Mouse (Mus musculus): Measurements from ENCODE around the gene Ptprm.

Ptprm gene

DNA sequence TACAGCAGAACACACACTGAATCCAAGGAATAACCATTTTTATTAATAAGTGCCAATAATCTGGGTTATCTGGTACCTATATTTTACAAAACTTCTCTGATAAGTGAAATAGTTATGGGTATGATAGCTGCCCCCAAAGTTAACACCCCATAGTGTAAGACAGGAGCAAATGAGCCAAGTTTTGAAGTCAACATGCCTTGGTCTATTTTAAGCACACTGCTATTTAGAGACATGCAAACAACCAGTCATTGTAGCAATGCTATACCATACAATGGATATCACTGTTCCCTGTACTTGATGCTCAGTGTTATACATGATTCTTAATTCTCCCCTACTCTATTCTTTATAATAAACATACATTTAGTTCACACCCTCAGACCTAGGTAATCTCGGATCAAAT is 366.2 kb downstream of the Ptprm start:
- no peak for DNase-seq (ENCODE audit: low read depth, low spot score)

DNA sequence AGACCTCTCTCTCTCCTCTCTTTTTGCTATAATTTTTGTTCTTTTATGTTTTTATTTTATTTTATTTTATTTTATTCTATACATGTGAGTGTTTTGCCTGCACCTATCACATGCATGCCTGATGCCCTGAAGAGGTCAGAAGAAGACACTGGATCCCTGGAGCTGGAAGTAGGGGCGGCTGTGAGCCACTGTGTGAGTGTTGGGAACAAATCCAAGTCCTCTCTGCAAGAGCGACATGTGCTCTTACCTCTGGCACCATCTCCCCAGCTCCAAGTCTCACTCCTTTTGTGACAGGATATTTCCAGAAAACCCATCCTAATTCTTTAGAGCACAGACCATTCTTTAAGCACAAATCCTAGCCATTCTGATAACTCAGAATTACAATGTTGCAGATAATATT is 372.6 kb downstream of the Ptprm start:
- no peak for DNase-seq (ENCODE audit: low read depth, low spot score)

DNA sequence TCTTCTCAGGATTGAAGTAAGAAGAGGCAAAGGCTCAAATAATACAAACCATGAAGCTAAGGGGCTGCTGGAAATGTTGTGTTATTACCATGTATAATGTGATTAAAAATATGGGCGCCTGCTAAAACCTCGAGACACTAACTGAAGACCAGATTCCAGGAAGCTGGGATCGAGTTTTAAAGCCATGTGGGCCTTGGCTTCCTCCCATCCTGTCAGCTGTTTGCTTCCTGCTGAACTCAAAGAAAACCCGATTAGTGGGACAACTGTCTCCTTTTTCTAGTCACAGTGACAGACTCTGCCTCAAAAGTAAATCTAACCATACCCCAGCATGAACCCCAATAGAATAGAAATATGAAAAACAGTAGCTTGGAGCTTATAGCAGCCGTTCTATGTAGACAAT is 374.3 kb downstream of the Ptprm start:
- no peak for DNase-seq (ENCODE audit: low read depth, low spot score)

DNA sequence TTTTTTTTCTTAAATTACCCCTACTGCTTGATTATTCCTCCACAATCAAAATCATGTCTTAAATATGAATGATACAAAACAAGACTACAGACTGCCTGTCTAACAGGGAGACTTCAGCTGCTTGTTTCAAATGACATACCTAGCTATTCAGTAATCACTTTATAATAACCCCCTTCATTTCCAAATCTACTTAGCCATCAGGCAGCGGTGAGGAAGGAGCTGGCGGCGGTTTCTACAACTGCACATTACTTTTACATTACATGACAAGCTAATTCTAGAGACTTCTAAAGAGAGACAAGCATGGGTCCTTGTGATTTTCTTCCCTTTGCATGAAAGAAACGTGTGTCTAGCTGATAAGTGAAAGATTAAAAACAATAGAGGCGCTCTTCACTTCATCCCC is 377.8 kb downstream of the Ptprm start:
- no peak for DNase-seq (ENCODE audit: low read depth, low spot score)

DNA sequence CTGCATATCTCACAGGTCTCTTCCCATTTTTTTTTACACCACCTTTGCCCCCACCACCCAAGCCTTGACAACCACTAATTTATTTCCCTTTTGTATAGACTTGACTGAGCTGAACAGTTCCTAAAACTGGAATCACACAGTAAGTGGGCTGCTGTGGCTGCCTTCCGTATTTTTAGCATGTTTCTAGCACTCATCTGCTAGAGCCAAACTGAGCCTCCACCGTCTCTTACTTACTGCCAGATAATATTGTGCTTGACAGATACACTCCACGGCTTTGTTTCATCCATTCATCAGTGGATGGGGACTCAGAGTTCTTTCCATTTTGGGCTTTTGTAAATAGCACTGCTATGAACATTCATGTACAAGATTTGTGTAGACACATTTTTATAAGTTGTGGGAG is 381.3 kb downstream of the Ptprm start:
- DNase-seq (ENCODE audit: low read depth, low spot score): no peak

DNA sequence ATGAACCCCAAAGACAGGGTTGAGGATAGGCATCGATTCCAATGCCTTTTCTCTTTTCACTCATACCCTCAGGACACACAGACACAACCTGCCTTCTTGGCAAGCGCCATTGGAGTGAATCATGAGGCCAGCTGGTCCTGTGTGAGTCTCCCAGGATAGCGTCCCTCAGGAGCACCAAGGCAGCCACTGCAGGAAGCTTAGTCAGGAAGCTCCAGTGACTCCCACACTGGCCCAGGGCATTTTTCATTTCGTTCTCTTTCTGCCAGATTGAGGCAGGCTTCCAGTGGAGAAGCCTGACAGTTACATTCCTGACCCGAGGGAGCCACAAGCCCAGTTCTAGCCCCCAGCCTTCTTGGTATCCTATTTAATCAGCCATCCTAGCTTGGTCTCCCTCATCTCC is 393.3 kb downstream of the Ptprm start:
- DNase-seq (ENCODE audit: low read depth, low spot score): no peak

DNA sequence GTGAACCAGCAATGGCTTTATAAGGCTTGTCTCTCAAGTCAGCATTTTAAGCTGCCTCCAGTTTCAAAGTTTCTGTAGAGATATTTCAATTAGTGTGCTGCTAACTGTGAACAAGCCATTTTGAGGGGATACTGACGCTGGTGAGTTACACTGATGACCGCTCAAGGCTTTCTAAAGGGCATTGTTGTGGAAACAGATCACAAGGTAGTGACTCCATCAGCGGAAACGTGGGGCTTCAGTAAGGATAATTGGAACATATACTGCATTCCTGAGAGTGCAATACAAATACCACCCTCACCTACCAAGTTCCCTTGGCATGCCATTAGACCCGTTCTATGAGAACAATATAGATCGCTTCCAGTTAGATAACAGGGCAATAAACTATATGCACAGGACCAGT is 393.7 kb downstream of the Ptprm start:
- no peak for DNase-seq (ENCODE audit: low read depth, low spot score)

DNA sequence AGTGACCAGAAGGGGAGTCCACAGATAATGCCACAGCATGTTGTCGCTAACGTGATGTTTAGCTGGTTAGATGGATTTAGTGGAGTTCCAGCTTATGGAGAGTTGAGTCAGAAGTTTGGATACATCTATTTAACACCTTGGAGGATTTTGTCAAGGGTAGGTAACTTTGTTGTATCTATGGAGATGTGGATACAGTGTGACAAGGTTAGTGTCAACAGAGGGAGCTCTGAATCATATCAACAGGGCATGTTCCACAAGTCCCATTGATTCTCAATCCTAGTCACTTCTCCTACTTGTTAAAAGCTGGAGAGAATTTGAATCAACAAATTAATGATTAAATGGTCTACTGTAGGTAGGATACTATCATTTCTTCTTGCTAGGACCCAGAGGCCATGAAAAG is 394.4 kb downstream of the Ptprm start:
- DNase-seq (ENCODE audit: low read depth, low spot score): no peak

DNA sequence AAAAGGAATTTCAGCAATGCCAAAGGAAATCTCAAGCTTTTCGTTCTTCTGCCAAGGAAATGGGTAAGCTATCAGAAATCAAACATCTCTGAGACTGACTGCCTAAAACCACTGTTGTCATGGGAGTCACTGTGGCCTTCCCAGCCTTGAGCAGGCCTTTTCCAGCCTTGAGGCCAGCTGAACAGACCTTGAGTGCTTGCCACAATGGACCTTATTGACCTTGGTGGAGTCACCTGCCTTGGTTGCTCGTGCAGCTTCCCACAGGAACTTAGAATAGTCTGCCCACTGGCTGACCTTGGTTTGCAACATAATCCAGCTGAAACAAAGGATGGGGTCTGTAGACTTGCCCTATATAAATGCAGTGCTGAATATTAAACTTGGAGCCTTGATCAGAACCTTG is 395.5 kb downstream of the Ptprm start:
- no peak for DNase-seq (ENCODE audit: low read depth, low spot score)

DNA sequence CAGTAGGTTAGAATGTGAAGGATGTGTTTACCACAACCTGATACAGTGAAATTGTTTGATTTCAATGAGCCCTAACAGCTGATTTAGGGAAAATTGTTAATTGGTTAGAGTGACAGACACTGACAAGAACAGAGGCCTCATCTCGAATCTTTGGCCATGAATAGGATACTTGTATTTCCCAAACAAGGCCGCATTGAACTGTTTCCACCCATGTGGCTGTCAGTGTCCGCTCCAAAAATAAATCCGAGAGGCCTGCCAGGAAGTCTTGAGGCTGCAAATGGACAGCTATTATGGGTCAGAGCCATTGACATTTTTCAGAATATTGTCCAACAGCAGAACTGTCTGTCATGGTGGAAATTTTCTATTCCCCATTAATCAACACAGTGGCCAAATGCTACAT is 409.8 kb downstream of the Ptprm start:
- no peak for DNase-seq (ENCODE audit: low read depth, low spot score)

DNA sequence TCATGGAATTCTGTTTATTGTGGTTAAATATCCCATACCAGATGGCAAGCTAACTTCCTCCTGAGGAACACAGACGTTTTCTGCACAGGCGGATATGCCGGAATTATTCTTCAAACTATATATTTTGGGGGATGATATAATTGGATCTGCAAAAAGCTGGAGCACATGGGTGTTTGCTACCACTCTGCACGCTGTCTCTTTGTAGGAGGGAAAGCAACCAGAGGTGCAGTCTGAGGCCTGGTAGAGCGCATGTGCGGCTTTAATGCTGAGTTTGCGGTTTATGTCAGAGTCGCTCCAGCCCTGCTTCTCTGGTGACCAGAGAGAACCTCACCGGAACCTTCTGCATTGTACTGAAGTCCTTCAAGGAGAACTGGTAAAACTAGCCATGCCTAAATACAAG is 410.7 kb downstream of the Ptprm start:
- peak; percentile 18 for DNase-seq (ENCODE audit: low read depth, low spot score)

DNA sequence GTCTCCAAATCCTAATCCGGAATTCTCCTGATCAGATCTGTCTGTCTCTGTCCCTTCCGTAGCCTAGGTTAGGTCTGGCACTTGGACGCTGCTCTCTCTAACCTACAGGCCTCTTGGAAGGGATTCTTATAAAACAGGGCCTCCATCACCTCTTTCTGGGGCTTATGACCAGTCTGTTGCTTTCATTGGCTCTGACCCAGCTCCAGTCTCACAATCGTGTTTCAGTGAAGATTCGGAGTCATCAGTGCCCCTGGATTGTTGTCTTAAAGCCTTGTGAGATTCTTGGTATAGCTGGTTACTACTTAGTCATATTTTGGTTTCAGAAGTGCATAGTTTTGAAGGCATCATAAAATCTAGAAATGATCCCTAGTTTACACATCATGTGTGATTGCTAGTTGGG is 428.6 kb downstream of the Ptprm start:
- no peak for DNase-seq (ENCODE audit: low read depth, low spot score)

DNA sequence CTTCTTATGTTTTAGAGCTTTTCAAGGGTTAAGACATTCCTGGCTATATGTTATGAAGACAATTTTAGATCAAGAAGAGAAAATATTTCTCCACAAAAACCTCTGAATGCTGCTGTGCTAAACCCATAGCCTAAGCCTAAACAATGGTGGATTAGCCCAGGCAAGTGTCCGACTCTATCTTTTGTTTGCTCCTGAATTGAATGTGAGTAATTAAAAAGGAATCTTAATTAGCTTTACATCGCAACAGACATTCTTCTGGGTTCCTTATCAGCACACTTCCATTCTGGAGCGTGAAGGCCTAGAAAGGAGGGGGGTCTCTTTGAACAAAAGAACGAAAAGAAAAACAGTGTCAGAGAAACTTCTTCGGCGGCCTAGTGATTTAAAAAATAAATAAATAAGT is 439.6 kb downstream of the Ptprm start:
- DNase-seq (ENCODE audit: low read depth, low spot score): no peak

DNA sequence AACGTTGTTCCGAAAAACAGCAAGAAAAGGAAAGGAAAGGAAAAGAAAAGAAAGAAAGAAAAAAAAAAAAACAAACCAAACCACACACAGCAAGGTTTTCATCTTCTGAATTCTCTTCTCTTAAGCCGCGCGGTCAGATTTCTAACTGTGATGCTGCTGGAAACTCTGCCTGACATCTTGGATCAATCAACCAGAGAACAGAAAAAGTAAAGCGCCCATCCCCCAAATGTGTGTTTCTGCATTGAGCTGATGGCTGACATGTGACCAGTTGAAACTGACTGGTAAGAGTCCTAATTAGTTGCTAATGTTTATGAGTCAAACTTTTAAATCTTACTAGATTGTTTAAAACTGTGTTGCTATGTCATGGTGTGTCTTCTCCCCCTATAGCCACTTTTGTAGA is 441.7 kb downstream of the Ptprm start:
- DNase-seq (ENCODE audit: low read depth, low spot score): no peak

DNA sequence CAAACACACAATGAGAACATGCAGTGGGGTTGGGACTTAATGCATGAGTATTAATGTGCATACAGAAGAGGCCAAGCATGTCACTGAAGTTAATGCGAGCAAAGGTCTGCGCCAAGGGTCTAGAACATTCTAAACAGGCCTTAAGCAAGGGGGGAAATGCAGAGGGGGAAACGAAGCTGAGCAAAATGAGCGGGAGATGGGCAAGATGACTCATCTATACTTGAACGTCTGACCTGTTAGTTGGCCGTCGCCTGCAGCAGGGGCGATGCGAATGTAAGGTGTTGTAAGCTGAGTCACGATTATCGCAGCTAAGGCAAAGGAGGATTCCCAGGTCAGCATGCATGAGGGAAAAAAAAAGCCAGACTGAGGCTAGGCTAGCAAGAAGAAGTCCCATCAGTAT is 442.1 kb downstream of the Ptprm start:
- DNase-seq (ENCODE audit: low read depth, low spot score): no peak

DNA sequence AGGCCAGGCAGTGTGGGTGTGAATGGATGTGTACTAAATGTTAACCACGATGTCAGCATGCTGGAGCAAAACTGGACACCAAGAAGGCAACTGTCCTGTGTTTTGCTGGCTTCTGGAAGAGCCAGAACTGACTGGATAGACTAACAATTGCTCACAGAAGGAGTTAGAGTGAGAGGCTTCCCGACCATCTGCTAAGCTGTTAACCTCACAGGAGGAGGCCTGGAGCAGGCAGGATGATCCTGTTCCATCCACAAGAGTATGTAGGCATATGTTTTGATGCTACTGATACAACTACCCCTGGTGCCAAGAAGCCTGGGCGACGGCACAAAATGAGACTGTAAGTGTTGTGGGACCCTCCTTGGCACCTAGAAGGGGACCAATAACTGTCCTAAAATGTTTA is 444.4 kb downstream of the Ptprm start:
- no peak for DNase-seq (ENCODE audit: low read depth, low spot score)

DNA sequence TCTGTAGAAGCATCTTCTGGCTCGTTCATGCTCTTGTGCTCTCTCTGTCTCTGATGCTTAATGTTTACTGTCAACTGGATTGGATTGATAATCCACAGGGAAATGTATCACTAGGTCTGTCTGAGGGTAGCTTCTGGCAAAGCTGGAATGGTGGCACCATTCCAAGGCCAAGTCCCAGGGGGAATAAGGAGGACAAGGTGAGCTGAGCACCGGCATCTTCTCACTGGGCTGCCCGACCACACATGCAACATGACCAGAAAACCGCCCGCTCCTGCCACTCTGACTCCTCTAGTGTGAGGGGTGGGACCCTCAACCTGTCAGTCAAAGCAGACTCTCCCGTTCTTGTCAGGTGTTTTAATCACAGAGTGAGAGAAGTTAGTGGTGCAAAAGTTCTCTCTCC is 445.3 kb downstream of the Ptprm start:
- DNase-seq (ENCODE audit: low read depth, low spot score): no peak

DNA sequence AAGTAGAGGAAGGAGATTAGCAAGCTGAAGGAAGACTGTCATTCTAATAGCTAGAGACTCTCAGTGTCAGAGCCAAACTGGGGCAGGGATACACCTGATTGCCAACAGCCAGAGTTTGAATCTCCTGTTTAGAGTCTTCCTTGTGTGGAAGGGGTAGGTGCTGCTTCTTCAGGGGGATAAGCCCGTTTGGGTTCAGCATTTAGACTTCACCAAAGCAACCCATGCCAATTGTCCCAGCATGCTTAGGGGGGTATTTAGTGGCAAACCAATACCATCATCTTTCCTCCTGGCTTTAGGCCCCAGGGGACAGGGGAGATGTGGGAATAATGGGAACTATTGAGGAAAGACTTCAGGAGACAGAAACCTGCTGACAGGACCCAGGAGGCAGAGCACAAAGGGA is 460.1 kb downstream of the Ptprm start:
- no peak for DNase-seq (ENCODE audit: low read depth, low spot score)

DNA sequence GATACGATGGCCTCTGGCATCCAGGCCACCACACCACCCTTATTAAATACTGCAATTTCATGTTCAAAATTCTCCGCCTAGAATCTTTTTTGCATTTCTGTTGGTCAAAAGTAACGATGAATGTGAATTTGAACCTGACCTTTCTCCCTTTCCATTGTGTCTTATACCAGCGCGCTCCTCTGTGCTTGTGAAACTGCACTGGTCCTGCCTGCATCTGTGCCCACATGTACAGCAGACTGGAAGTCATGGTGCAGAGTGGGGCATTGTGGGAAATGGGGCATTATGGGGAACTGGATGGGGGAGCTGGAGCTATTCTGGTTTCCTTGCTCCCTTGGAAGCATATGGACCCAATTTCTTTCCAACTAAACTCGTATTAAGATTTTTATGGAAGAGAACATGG is 462.3 kb downstream of the Ptprm start:
- DNase-seq (ENCODE audit: low read depth, low spot score): no peak

DNA sequence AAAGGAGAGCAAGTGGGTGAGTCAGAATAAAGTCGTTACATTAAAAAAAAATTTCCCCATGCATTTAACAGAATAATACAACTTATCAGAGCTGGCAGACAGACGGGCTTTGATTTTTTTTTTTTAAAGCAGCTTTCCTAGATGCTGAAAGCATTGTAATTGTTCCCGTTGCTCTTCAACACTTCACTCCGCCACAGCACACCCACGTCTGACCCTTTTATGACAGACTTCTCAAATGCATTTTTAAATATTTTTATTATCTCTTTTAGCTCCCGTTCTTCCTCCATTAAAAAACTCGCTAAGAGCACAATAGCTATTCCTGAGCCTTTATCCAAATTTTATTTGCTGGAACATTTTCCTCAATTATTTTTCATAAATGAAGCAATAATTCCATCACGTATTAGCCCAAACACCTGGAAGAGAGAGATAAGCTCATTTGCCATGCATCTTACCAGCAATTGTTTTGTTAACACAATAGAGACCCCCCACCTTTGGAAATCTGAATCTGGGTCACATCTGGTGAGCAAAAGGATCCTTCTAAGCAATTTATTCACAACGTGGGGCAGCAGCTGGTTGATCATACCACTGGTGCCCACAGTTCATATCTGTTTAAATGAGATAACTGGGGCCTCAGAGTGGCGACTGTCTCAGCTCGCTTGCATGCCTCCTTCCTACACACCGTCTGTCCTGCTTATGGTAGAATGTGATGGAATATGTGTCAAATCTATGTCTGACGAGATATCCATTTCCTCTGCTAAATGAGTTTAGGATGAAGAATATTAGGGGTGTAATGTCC is 463.0 kb downstream of the Ptprm start:
- no peak for DNase-seq (ENCODE audit: low read depth, low spot score)

DNA sequence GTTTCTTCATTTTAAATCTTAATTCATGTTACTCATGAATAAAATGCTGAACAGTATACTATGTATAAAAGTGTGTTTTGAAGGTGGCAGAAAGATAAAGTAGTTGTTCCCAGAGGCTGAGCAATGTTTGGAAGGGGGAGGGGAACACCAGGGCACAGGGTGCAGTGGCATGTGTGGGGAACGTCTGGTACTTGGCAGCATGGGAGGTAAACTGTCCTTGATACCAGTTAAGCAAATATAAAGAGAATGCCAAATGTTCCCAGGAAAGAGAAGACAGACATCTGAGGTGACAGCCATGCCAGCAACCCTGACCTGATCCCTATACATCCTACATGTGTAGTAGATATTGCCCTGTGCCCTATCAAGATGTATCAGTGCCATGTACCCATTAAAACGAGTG is 472.0 kb downstream of the Ptprm start:
- DNase-seq (ENCODE audit: low read depth, low spot score): no peak

DNA sequence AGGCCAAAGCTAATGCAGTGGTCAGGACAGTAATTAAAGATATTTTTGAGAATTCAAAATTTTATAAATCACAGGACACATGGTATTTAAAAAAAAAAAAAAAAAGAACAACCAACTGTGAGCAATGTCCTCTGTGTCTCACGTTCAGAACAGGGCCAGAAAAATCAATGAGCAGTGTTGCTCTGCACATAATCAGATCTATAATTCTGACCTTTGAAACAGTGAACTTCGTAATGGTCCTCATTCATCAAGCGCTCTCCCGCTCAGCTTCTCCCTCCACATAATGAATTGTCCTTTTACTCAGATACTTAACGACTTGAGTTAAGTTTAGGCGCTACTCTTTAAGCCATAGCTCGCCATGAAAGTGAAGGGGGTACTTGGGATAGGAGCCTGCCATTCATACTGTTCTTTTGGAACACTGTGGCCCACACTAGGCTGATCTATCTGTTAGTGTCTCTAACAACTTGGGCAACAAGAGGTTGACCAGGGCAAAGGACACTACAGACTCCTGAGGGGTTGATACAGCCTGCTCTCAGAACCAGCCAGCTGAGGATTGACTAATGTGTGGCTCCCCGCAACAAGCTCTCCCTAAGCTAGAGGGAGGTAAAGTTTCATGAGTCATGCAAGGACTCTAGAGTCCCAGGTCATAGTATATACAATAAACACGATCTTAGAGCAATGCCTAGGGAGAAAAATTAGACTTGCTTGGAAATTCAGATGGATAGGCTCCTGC is 473.1 kb downstream of the Ptprm start:
- DNase-seq (ENCODE audit: low read depth, low spot score): no peak

DNA sequence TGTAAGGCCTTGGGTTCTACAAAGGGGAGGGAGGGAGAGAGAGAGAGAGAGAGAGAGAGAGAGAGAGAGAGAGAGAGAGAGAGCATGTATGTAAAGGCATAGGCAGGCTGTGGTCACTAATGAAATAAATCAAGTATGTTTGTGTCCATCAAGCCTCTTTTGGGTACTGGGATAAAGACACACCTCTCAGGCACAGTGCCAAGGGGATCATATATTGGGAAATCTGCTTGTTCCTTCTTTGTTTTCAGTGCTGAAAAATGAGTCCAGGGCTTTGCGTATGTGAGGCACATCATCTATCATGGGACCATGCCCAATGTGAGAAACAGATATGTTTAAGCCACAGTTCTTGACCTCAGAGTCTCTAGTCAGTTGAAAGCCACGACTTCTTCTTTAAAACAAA is 475.1 kb downstream of the Ptprm start:
- DNase-seq (ENCODE audit: low read depth, low spot score): no peak

DNA sequence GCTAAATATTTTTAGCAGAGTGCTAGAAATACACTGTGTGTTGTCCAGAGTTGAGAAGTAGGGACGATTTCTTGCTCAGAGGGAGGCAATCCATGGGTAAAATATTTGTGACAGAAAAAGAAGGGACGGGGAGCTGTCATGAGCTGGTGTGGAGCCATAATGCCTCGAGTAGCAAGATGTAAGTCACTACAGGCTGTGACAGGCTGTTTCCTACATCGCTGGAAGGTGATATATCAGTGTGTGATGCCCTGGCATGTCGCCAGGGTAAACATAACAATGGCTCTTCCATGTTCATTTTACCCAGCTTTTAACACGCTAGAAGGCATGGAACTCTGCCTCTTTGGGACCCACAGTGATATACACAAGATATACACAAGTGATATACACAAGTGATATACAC is 476.7 kb downstream of the Ptprm start:
- DNase-seq (ENCODE audit: low read depth, low spot score): no peak
